Mouse (Mus musculus) myocyte (in vitro differentiated cells): ENCODE results near the gene Slamf8.

Experiments
- CEBPB ChIP-seq: IDR thresholded peaks from 2 replicates; pipeline ENCODE4 v1.6.1; 2011; ENCODE audit warnings: mild to moderate bottlenecking, moderate library complexity; ENCODE audit not compliant: poor library complexity, insufficient read depth, severe bottlenecking
- E2F4 ChIP-seq: IDR thresholded peaks from one replicate; pipeline ENCODE4 v1.6.1; 2011; ENCODE audit warnings: mild to moderate bottlenecking, control low read depth, moderate library complexity; ENCODE audit not compliant: insufficient read depth
- MAX ChIP-seq: IDR thresholded peaks from one replicate; pipeline ENCODE4 v1.6.1; 2011; ENCODE audit warnings: low read depth, mild to moderate bottlenecking, control low read depth
- MYOD1 ChIP-seq, 3 experiments: IDR thresholded peaks; one replicate each; pipeline ENCODE4 v1.6.1; 2011; ENCODE audit warnings: control low read depth in 2 of 3, low read depth in 2 of 3, mild to moderate bottlenecking in 2 of 3, moderate library complexity in 1 of 3; ENCODE audit not compliant: insufficient read length in 2 of 3, control insufficient read depth in 1 of 3
- MYOG ChIP-seq, 3 experiments: IDR thresholded peaks; one replicate each; pipeline ENCODE4 v1.6.1; 2011; ENCODE audit warnings: control low read depth in 2 of 3, low read depth in 2 of 3, mild to moderate bottlenecking in 2 of 3; ENCODE audit not compliant: insufficient read length in 2 of 3, control insufficient read depth in 1 of 3, insufficient read depth in 1 of 3
- POLR2A ChIP-seq: IDR thresholded peaks from one replicate; pipeline ENCODE4 v1.6.1; 2011; ENCODE audit warnings: low read depth, mild to moderate bottlenecking, control low read depth, moderate library complexity; ENCODE audit not compliant: insufficient read length
- POLR2AphosphoS2 ChIP-seq: IDR thresholded peaks from one replicate; pipeline ENCODE4 v1.6.1; 2011; ENCODE audit warnings: low read depth, control low read depth; ENCODE audit not compliant: insufficient read length
- TCF12 ChIP-seq: IDR thresholded peaks from one replicate; pipeline ENCODE4 v1.6.1; 2011; ENCODE audit warnings: mild to moderate bottlenecking, control low read depth; ENCODE audit not compliant: poor library complexity, insufficient read depth, severe bottlenecking
- USF1 ChIP-seq: IDR thresholded peaks from one replicate; pipeline ENCODE4 v1.6.1; 2011; ENCODE audit warnings: low read depth, mild to moderate bottlenecking, control low read depth, moderate library complexity

DNA sequence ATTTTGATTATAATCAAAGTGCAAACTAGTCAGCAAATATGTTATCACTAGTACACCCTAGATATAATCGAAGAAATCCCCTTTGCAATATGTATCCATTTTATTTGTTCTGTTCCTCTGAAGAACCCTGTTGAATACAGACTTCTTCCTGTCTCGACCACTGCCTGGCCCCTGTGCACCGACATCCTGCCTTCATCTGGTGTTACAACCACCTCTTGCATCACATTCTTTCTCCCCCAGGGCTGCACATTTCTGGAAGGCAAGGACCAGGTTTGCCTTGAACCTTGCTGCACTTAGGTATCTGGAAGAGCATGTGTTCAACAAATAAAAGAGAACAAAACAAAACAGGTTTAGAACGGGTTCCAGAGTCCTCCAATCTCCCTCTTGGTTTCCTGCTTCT is 25.0 kb upstream of the Slamf8 start:
- TF ChIP-seq MYOD1 (IDR thresholded peaks at IDR 0.05; ENCODE audit: control insufficient read depth in 1 of 3, insufficient read length in 2 of 3, low read depth in 2 of 3) (no peak), POLR2A (no peak), TCF12 (no peak), USF1 (no peak), E2F4 (no peak), MAX (no peak), MYOG (IDR thresholded peaks at IDR 0.05; ENCODE audit: control insufficient read depth in 1 of 3, insufficient read depth in 1 of 3, insufficient read length in 2 of 3, low read depth in 2 of 3) (no peak), CEBPB (no peak), POLR2AphosphoS2 (no peak)
